7 mouse cellular contexts compared by ENCODE assay signal in genomic region chr11:83935986-83936665, GRCm38 (mm10). TPM values are rescaled to one million over a fixed set of nuclear protein-coding genes. Genes with fewer than 3 reads are reported as not detected.
DNase-seq lines count a peak whose midpoint lies in the region; ATAC-seq and TF ChIP-seq lines count a peak whose summit lies in the region.

No protein-coding gene starts in this region.

- H3K27ac ChIP-seq in intestine, embryonic 14.5 days (ENCODE audit: low read depth) = no peak overlapping the region
- no peak overlapping the region for H3K27ac ChIP-seq in left cerebral cortex, adult 2 months
- no peak overlapping the region for H3K27ac ChIP-seq in midbrain, embryonic 13.5 days

- DNase-seq in WW6 (ENCODE audit: low read depth, low spot score) = peak; percentile 80
- peak; percentile 35 for DNase-seq in cerebellum, adult 11-12 months
- peak; percentile 34 to 67 for DNase-seq in frontal cortex, postnatal 14 days (ENCODE audit: low spot score in 2 of 2)
- DNase-seq in intestine, embryonic 14.5 days (ENCODE audit: low spot score) = peak; percentile 94
- peak; percentile 69 to 75 for DNase-seq in left cerebral cortex, adult 2 months (ENCODE audit: extremely low spot score in 1 of 2, low spot score in 2 of 2)
- peak; percentile 42 to 78 for DNase-seq in spleen, postnatal 10 days (ENCODE audit: low spot score in 2 of 2)

- peak; percentile 89 for TF ChIP-seq CTCF in left cerebral cortex, adult 2 months (IDR thresholded peaks at IDR 0.05)

- H3K36me3 ChIP-seq in intestine, embryonic 14.5 days (ENCODE audit: control insufficient read depth, insufficient read depth, low read length) = no peaks in the 10 kb centered on the region
- H3K36me3 ChIP-seq in midbrain, embryonic 13.5 days = no peaks in the 10 kb centered on the region

- WGBS in intestine, embryonic 14.5 days = 5% methylated on average over 7 of the region's 7 CpGs
- 23% methylated on average over 7 of the region's 7 CpGs for WGBS in midbrain, embryonic 13.5 days

- H3K9ac ChIP-seq in intestine, embryonic 14.5 days (ENCODE audit: low read length) = no peak overlapping the region
- H3K9ac ChIP-seq in midbrain, embryonic 13.5 days (replicated peaks) = no peak overlapping the region

- intact Hi-C loops in left cerebral cortex, adult 2 months (cut with DNase I) = loop anchor here (1.0 to 2.0 kb wide), 2 partner anchors 121 to 151 kb away; no protein-coding TSS in a partner anchor

- no peak overlapping the region for H3K4me2 ChIP-seq in intestine, embryonic 14.5 days (ENCODE audit: low read length)
- H3K4me2 ChIP-seq in midbrain, embryonic 13.5 days (replicated peaks) = no peak overlapping the region

- H3K27me3 ChIP-seq in intestine, embryonic 14.5 days (replicated peaks; ENCODE audit: control insufficient read depth, insufficient read depth, low read length) = no peaks in the 10 kb centered on the region
- H3K27me3 ChIP-seq in midbrain, embryonic 13.5 days = peaks cover 21% of the 10 kb centered on the region; the same call in 1 of the 2 replicates

- H3K9me3 ChIP-seq in intestine, embryonic 14.5 days (ENCODE audit: control insufficient read depth, low read length) = no peaks in the 10 kb centered on the region
- no peaks in the 10 kb centered on the region for H3K9me3 ChIP-seq in midbrain, embryonic 13.5 days

- ATAC-seq in intestine, embryonic 14.5 days (replicated peaks; ENCODE audit: low FRiP score, low TSS enrichment, low read depth) = peak; percentile 83
- ATAC-seq in midbrain, embryonic 13.5 days = 0 out of 2 replicates have a peak, but pooled peaks have one; percentile 53

- H3K4me1 ChIP-seq in intestine, embryonic 14.5 days (replicated peaks; ENCODE audit: control insufficient read depth, insufficient read depth, low read length) = 0 out of 2 replicates have a peak, but pooled peaks cover 3% of the 10 kb centered on the region
- H3K4me1 ChIP-seq in midbrain, embryonic 13.5 days (replicated peaks) = 0 out of 2 replicates have a peak, but pooled peaks cover 5% of the 10 kb centered on the region

- no peak overlapping the region for H3K4me3 ChIP-seq in intestine, embryonic 14.5 days (ENCODE audit: low read depth, low read length)
- no peak overlapping the region for H3K4me3 ChIP-seq in left cerebral cortex, adult 2 months
- H3K4me3 ChIP-seq in midbrain, embryonic 13.5 days (replicated peaks) = no peak overlapping the region

RNA-seq across cellular contexts. Expression of gene Ddx52, which starts 5.7 kb away (rescaled TPM):
- 35.5 and 35.6 TPM in 2 replicates for polyA plus RNA-seq in intestine, embryonic 14.5 days (2014; fragmentation: Nextera tagmentation; extraction: Ambion mirVana)
- total RNA-seq in left cerebral cortex, adult 2 months (2021) = 10 to 100 TPM; 13.3 to 15.2 TPM
- 33.0 and 34.6 TPM in 2 replicates for polyA plus RNA-seq in midbrain, embryonic 13.5 days (2015; fragmentation: Nextera tagmentation; extraction: Ambion mirVana)

RNA-seq across cellular contexts. Expression of gene Synrg, which starts 28.1 kb away (rescaled TPM):
- polyA plus RNA-seq in intestine, embryonic 14.5 days (2014; fragmentation: Nextera tagmentation; extraction: Ambion mirVana) = 8.8 and 10.9 TPM in 2 replicates
- 10 to 100 TPM; 61.2 to 61.3 TPM for total RNA-seq in left cerebral cortex, adult 2 months (2021)
- 34.2 and 34.4 TPM in 2 replicates for polyA plus RNA-seq in midbrain, embryonic 13.5 days (2015; fragmentation: Nextera tagmentation; extraction: Ambion mirVana)

Comparison
In these comparisons a context has a peak if more than half of its experiments do, and no peak if none do; other contexts are left out.
1. DNase-seq: peak in every context shown above with its lines; median percentile 94 in intestine, embryonic 14.5 days; 80 in WW6; 72 in left cerebral cortex, adult 2 months; 60 in spleen, postnatal 10 days; 50 in frontal cortex, postnatal 14 days; 35 in cerebellum, adult 11-12 months.